15 mouse cellular contexts compared by ENCODE assay signal in genomic region chr3:153292853-153293252, GRCm38 (mm10).
DNase-seq lines count a peak whose midpoint lies in the region; ATAC-seq and TF ChIP-seq lines count a peak whose summit lies in the region.
"Had no signal": no experiment of that assay in that cellular context is flagged by ENCODE, and none has a peak within 500 bp of the region (broad histone marks: within the 10 kb centered on the region; RNA-seq: fewer than 3 reads in every experiment).

No protein-coding gene starts in this region.

- ATAC-seq in hindbrain, embryonic 14.5 days (ENCODE audit: low FRiP score) = peak; percentile 24; the same call in 1 of the 2 replicates
- no peak for ATAC-seq in hindbrain, embryonic 11.5 days (ENCODE audit: low FRiP score)
- ATAC-seq: activated CD4-positive, CD25-positive, alpha-beta regulatory T cell, adult 4 months had no signal

- no peaks in the 10 kb centered on the region for H3K36me3 ChIP-seq in hindbrain, embryonic 14.5 days (replicated peaks; ENCODE audit: control insufficient read depth, insufficient read depth)
- H3K36me3 ChIP-seq in hindbrain, embryonic 11.5 days (ENCODE audit: control insufficient read depth, insufficient read depth, low read length) = no peaks in the 10 kb centered on the region
- H3K36me3 ChIP-seq in thymus, adult 2 months (ENCODE audit: control insufficient read depth, insufficient read depth, low read length) = no peaks in the 10 kb centered on the region
- H3K36me3 ChIP-seq: heart, embryonic 15.5 days; limb, embryonic 12.5 days; midbrain, embryonic 10.5 days; neural tube, embryonic 13.5 days had no signal

- H3K27ac ChIP-seq in hindbrain, embryonic 14.5 days = no peak overlapping the region
- H3K27ac ChIP-seq in hindbrain, embryonic 11.5 days (ENCODE audit: low read depth, low read length) = no peak overlapping the region
- H3K27ac ChIP-seq in thymus, adult 2 months (ENCODE audit: control insufficient read depth, insufficient read depth, low read length) = no peak overlapping the region
- H3K27ac ChIP-seq: heart, embryonic 15.5 days; limb, embryonic 12.5 days; midbrain, embryonic 10.5 days; neural tube, embryonic 13.5 days had no signal

- H3K9ac ChIP-seq in hindbrain, embryonic 14.5 days = no peak overlapping the region
- no peak overlapping the region for H3K9ac ChIP-seq in hindbrain, embryonic 11.5 days (ENCODE audit: low read depth, low read length)
- H3K9ac ChIP-seq: heart, embryonic 15.5 days; limb, embryonic 12.5 days; neural tube, embryonic 13.5 days had no signal

- intact Hi-C loops in gastrocnemius, postnatal 14 days (cut with DNase I; ENCODE audit: low total_unique reads) = no loop called here

- no peaks in the 10 kb centered on the region for H3K9me3 ChIP-seq in hindbrain, embryonic 14.5 days (ENCODE audit: control insufficient read depth, low read length)
- no peaks in the 10 kb centered on the region for H3K9me3 ChIP-seq in hindbrain, embryonic 11.5 days (ENCODE audit: control insufficient read depth, low read length)
- H3K9me3 ChIP-seq: heart, embryonic 15.5 days; limb, embryonic 12.5 days; midbrain, embryonic 10.5 days; neural tube, embryonic 13.5 days had no signal

- no peak for DNase-seq in hindbrain, embryonic 14.5 days (ENCODE audit: low spot score)
- DNase-seq in hindbrain, embryonic 11.5 days (ENCODE audit: low spot score) = no peak
- DNase-seq in thymus, postnatal 4 days = peak; percentile 13
- DNase-seq in thymus, adult 2 months = no peak
- peak; percentile 4 for DNase-seq in lung, postnatal 14 days
- DNase-seq in adrenal gland, postnatal 10 days = no peak
- DNase-seq in retina, postnatal 1 day = no peak
- DNase-seq in gastrocnemius, postnatal 14 days = no peak
- DNase-seq: kidney, adult 11 months; right cerebral cortex, postnatal 4 days had no signal

- no peak overlapping the region for H3K4me3 ChIP-seq in hindbrain, embryonic 14.5 days (replicated peaks; ENCODE audit: low read length)
- H3K4me3 ChIP-seq in hindbrain, embryonic 11.5 days (ENCODE audit: low read depth, low read length) = no peak overlapping the region
- H3K4me3 ChIP-seq in thymus, adult 2 months (ENCODE audit: control insufficient read depth, insufficient read depth, low read length) = no peak overlapping the region
- H3K4me3 ChIP-seq: heart, embryonic 15.5 days; limb, embryonic 12.5 days; midbrain, embryonic 10.5 days; neural tube, embryonic 13.5 days had no signal

- no peaks in the 10 kb centered on the region for H3K4me1 ChIP-seq in hindbrain, embryonic 14.5 days (replicated peaks; ENCODE audit: control insufficient read depth, insufficient read depth, low read length)
- H3K4me1 ChIP-seq in hindbrain, embryonic 11.5 days (replicated peaks; ENCODE audit: control insufficient read depth, insufficient read depth, low read length) = no peaks in the 10 kb centered on the region
- H3K4me1 ChIP-seq in thymus, adult 2 months (replicated peaks; ENCODE audit: control insufficient read depth, insufficient read depth, low read length) = no peaks in the 10 kb centered on the region
- H3K4me1 ChIP-seq: heart, embryonic 15.5 days; neural tube, embryonic 13.5 days had no signal

- H3K27me3 ChIP-seq in hindbrain, embryonic 14.5 days (ENCODE audit: control insufficient read depth, insufficient read depth, low read length) = no peaks in the 10 kb centered on the region
- no peaks in the 10 kb centered on the region for H3K27me3 ChIP-seq in hindbrain, embryonic 11.5 days (ENCODE audit: control insufficient read depth, insufficient read depth, low read length)
- no peaks in the 10 kb centered on the region for H3K27me3 ChIP-seq in thymus, adult 2 months (ENCODE audit: control insufficient read depth, insufficient read depth, low read length)
- H3K27me3 ChIP-seq: heart, embryonic 15.5 days; limb, embryonic 12.5 days had no signal

- WGBS in hindbrain, embryonic 14.5 days = 95% methylated on average over 5 of the region's 5 CpGs
- 94% methylated on average over 5 of the region's 5 CpGs for WGBS in hindbrain, embryonic 11.5 days
- WGBS in thymus, adult 2 months = 96% methylated on average over 5 of the region's 5 CpGs

- H3K4me2 ChIP-seq in hindbrain, embryonic 14.5 days (replicated peaks) = no peak overlapping the region
- H3K4me2 ChIP-seq in hindbrain, embryonic 11.5 days (replicated peaks; ENCODE audit: low read depth, low read length) = no peak overlapping the region
- H3K4me2 ChIP-seq: heart, embryonic 15.5 days; limb, embryonic 12.5 days; neural tube, embryonic 13.5 days had no signal

- no peak for TF ChIP-seq CTCF in thymus, adult 2 months (IDR thresholded peaks at IDR 0.05; ENCODE audit: borderline replicate concordance, control insufficient read depth, extremely low read depth, insufficient read depth, low read length, poor library complexity)

- TF ChIP-seq POLR2A in thymus, adult 2 months (IDR thresholded peaks at IDR 0.05; ENCODE audit: control insufficient read depth, extremely low read depth, insufficient read depth, low read length, poor library complexity) = no peak

Comparison
In these comparisons a context has a peak if more than half of its experiments do, and no peak if none do; other contexts are left out.
1. DNase-seq: peak in thymus, postnatal 4 days (single experiment) and lung, postnatal 14 days (single experiment); none in hindbrain, embryonic 14.5 days (single experiment), hindbrain, embryonic 11.5 days (single experiment), thymus, adult 2 months (single experiment), adrenal gland, postnatal 10 days (single experiment), retina, postnatal 1 day (single experiment) and gastrocnemius, postnatal 14 days (single experiment).